Mouse (Mus musculus) embryonic fibroblast, embryonic 13.5 days (primary cell): ENCODE measurements at regions not wholly inside any gene's neighbourhood (a gene's known extent, or its start where the extent isn't known, plus 50 kb on each side); places are given as distances from the start of the nearest gene placed in this dataset.

ENCODE experiments used
- H3K27ac ChIP-seq: 2 replicates; pipeline ENCODE4 v1.5.1; 2012; ENCODE audit warnings: low read length, control low read depth, inconsistent platforms; ENCODE audit not compliant: insufficient read depth
- H3K4me1 ChIP-seq: 2 replicates; pipeline ENCODE4 v1.6.1; 2011; ENCODE audit warnings: low read length; ENCODE audit not compliant: control insufficient read depth, insufficient read depth
- H3K4me3 ChIP-seq: 2 replicates; pipeline ENCODE4 v1.5.1; 2011; ENCODE audit warnings: mild to moderate bottlenecking, control low read depth, low read length; ENCODE audit not compliant: insufficient read depth
- CTCF ChIP-seq: IDR thresholded peaks from 2 replicates; pipeline ENCODE4 v1.5.1; 2011; ENCODE audit warnings: mild to moderate bottlenecking, control low read depth, low read length, moderate library complexity, borderline replicate concordance; ENCODE audit not compliant: insufficient read depth
- POLR2A ChIP-seq: IDR thresholded peaks from 2 replicates; pipeline ENCODE4 v1.6.1; 2011; ENCODE audit warnings: low read depth, mild to moderate bottlenecking, control low read depth, low read length, moderate library complexity

GRCm38 (mm10) chr13:99815786-99816185, 85.1 kb downstream of the Cartpt start:
- TF ChIP-seq CTCF = no peak
- TF ChIP-seq POLR2A = no peak
- Histone ChIP-seq H3K4me3 (no peak overlapping the region), H3K4me1 (no peaks in the 10 kb centered on the region), H3K27ac (no peak overlapping the region)

DNA sequence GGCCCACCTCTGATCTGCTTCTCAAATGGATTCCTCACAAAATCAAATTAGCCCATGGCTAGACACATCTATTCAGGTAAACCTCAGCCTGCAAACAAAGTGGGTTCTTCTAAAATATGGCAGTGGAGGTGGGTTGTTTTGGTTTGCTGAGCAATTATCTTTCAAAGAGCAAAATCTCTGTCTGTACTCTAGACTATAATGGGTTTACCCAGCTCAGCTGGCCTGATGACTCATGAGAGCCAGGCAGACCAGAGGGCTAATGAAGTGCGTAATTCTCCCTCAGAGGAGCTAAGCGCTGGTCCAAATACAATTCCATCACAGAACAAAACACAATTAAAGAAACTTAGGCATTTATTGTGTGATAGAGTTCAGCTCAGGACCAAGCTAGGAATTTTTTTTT, 86.1 kb downstream of the Cartpt start:
- no peak for TF ChIP-seq CTCF
- no peak for TF ChIP-seq POLR2A
- Histone ChIP-seq H3K27ac (no peak overlapping the region), H3K4me3 (no peak overlapping the region), H3K4me1 (no peaks in the 10 kb centered on the region)

DNA sequence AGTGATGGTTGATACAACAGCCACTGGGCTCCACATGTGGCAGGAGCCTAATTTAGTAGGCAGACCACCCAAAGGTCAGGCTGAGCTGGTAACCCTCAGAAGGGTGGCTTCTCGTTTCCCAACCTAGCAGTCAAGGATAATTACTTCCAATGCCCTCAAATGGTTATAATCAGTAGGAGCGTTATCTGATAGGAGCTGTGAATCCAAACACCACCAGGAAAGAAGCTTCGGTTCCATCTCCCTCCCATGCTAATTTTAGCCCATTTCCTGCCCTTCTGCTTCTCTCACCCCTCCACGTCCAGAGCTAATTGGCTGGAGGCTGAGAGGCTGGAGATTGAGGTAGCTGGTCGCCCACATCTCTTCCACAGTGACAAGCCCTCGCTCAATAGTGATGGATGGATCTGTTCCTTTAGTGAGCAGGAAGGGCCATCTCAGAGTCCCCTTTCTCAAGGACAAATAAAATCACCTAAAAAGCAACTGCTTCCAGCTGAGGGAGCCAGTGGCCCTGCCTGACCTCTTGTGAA, 86.8 kb downstream of the Cartpt start:
- no peak overlapping the region for H3K4me3 ChIP-seq
- H3K27ac ChIP-seq = no peak overlapping the region
- no peaks in the 10 kb centered on the region for H3K4me1 ChIP-seq
- TF ChIP-seq POLR2A (no peak), CTCF (no peak)

GRCm38 (mm10) chr13:99794448-99794847, 106.4 kb downstream of the Cartpt start:
- H3K27ac ChIP-seq = no peak overlapping the region

DNA sequence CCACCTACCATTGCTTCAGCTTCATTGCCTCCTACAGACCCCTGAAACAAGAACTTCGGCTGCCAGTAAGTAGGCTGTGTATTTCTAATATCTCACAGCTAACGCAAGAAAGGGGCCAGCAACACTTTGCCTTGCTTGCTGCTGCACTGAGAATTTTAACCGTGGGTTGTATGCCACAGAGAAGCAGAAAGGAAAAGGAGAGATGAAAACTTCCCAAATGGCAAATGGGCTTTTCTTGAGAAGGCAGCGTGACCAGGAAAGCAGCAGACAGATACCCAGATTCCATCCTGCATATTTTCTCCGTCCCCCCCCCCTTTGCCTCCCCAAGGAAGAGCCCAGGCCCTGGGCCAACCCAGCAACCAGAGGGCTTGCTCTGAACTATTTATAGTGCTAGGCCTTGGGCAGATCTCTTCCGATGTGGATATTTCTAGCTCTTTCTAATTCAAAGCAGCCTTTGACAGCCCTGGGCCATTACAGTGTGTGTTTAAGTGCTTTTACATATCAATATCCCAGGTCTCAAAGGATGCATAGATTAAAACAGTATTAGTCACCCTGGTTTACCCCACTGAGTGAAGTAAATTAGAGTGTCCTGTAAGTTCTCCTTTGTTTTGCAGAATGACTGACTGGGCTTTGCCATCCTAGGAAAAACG, 107.0 kb downstream of the Cartpt start:
- TF ChIP-seq POLR2A (no peak), CTCF (no peak)
- no peak overlapping the region; the same call in 1 of the 2 replicates for H3K27ac ChIP-seq
- H3K4me1 ChIP-seq = peaks cover 4% of the 10 kb centered on the region; the same call in 1 of the 2 replicates
- H3K4me3 ChIP-seq = no peak overlapping the region

More at GRCm38 (mm10) chr13:99794448-99794847, 106.4 kb downstream of the Cartpt start:
- peaks cover 4% of the 10 kb centered on the region; the same call in 1 of the 2 replicates for H3K4me1 ChIP-seq
- H3K4me3 ChIP-seq = no peak overlapping the region
- TF ChIP-seq CTCF (no peak), POLR2A (no peak)

DNA sequence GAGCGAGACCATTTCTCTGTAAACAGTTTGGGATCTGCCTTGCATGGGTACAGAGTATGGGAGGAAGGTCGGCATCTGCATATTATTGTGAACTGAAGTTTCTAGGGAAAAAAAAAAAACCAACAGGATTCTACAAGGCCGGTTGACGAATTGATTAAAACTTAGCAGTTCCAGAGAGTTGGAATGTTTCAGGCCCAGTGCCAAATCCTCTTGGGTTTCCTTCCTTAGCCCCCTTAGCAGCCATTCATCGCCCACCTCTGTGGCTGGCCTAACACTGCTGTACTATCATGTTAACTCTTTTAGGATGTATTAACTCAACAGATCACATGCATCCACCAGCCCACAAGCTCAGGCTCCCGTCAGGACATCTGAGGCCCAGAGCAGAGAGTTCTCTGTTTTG, 107.9 kb downstream of the Cartpt start:
- no peak overlapping the region for H3K27ac ChIP-seq

GRCm38 (mm10) chr13:99790951-99791350, 109.9 kb downstream of the Cartpt start:
- Histone ChIP-seq H3K4me3 (no peak overlapping the region), H3K27ac (no peak overlapping the region), H3K4me1 (peaks cover 4% of the 10 kb centered on the region; the same call in 1 of the 2 replicates)
- TF ChIP-seq CTCF = no peak
- TF ChIP-seq POLR2A = no peak

More for the DNA sequence above, 107.9 kb downstream of the Cartpt start:
- H3K4me3 ChIP-seq = no peak overlapping the region
- no peak for TF ChIP-seq POLR2A
- no peak for TF ChIP-seq CTCF
- peaks cover 4% of the 10 kb centered on the region; the same call in 1 of the 2 replicates for H3K4me1 ChIP-seq

GRCm38 (mm10) chr13:99787760-99788159, 113.1 kb downstream of the Cartpt start:
- TF ChIP-seq POLR2A = no peak
- TF ChIP-seq CTCF = no peak
- H3K27ac ChIP-seq = no peak overlapping the region
- H3K4me3 ChIP-seq = no peak overlapping the region
- no peaks in the 10 kb centered on the region for H3K4me1 ChIP-seq

DNA sequence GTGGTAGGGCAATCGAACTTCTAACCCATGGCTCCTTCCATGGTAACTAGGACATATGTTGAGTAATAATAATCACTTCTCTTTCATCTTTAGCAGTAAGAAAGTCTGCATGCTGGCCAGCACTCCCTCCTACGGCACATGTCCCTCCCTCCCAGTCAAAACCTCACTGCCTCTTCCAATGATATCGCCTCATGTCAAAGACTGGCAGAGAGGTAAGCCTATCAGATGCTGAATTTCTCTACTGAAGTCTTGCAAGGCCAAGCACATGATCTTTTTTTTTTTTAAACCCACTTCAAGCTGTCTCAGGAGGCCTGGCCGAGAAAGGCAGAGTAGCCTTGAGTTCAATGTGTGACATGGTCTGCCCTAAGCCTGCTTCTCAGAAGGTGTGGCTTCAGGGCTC, 115.5 kb downstream of the Cartpt start:
- TF ChIP-seq CTCF (no peak), POLR2A (no peak)
- H3K4me3 ChIP-seq = no peak overlapping the region
- no peaks in the 10 kb centered on the region for H3K4me1 ChIP-seq
- H3K27ac ChIP-seq = no peak overlapping the region

- TF ChIP-seq CTCF (no peak), POLR2A (no peak)
- no peaks in the 10 kb centered on the region for H3K4me1 ChIP-seq
- no peak overlapping the region for H3K27ac ChIP-seq
- H3K4me3 ChIP-seq = no peak overlapping the region
These were observed 116.6 kb downstream of the Cartpt start for GRCm38 (mm10) chr13:99784314-99784713.
